ENCODE assay signal across 8 mouse cellular contexts in the genomic region with DNA sequence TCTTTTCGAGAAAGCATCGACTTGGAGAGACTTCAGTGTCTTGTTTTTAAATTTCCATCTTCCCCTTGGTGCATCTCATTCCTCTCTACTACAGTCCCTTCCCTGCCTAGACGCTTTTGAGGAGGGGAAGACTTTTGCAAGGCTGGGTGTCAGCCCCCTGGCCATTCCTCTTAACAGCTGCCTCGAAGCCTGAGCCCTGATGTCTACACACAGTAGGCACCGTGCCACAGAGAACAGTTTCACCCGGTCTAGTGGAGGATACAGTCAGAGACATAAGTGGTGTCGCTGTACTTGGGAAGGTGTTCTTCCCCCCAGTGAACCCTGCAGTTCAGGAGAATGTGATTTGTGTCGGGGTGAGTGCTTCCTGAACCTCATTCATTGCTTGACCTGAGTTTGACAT. TPM values are rescaled to one million over a fixed set of nuclear protein-coding genes. Genes with fewer than 3 reads are reported as not detected.
A peak's percentile ranks its signal among the peaks of the same experiment; 100 is the strongest.
DNase-seq lines count a peak whose midpoint lies in the region; ATAC-seq and TF ChIP-seq lines count a peak whose summit lies in the region.

No protein-coding gene starts in this region.

- no peaks in the 10 kb centered on the region for H3K27me3 ChIP-seq in ES-Bruce4 (ENCODE audit: control insufficient read depth, insufficient read depth, low read length, poor library complexity, severe bottlenecking)
- H3K27me3 ChIP-seq in heart, embryonic 13.5 days (replicated peaks): no peaks in the 10 kb centered on the region
- H3K27me3 ChIP-seq in liver, embryonic 16.5 days (ENCODE audit: control insufficient read depth, insufficient read depth, low read depth, low read length): no peaks in the 10 kb centered on the region
- no peaks in the 10 kb centered on the region for H3K27me3 ChIP-seq in stomach, postnatal 0 days (ENCODE audit: control insufficient read depth, insufficient read depth, low read length)

- peak overlapping the region; percentile 74 for H3K4me2 ChIP-seq in heart, embryonic 13.5 days
- peak overlapping the region; percentile 60 for H3K4me2 ChIP-seq in liver, embryonic 16.5 days (ENCODE audit: low read depth, low read length)
- H3K4me2 ChIP-seq in stomach, postnatal 0 days (replicated peaks; ENCODE audit: low read depth): peak overlapping the region; percentile 64

- TF ChIP-seq CTCF in ES-Bruce4 (IDR thresholded peaks at IDR 0.05; ENCODE audit: low read depth, low read length): no peak
- TF ChIP-seq CTCF in stomach, postnatal 0 days (IDR thresholded peaks at IDR 0.05; ENCODE audit: low read depth): no peak

- H3K27ac ChIP-seq in ES-Bruce4 (ENCODE audit: insufficient read depth, low read length): peak overlapping the region; percentile 36; the same call in 1 of the 2 replicates
- H3K27ac ChIP-seq in heart, embryonic 13.5 days (replicated peaks): peak overlapping the region; percentile 95
- peak overlapping the region; percentile 97 for H3K27ac ChIP-seq in liver, embryonic 16.5 days (ENCODE audit: low read length)
- H3K27ac ChIP-seq in stomach, postnatal 0 days (replicated peaks): peak overlapping the region; percentile 31; the same call in 1 of the 2 replicates

- no peak for TF ChIP-seq POLR2A in ES-Bruce4 (IDR thresholded peaks at IDR 0.05; ENCODE audit: insufficient read depth, low read length)

- H3K36me3 ChIP-seq in ES-Bruce4 (ENCODE audit: control insufficient read depth, insufficient read depth, low read length, poor library complexity, severe bottlenecking): 0 out of 2 replicates have a peak, but pooled peaks cover 4% of the 10 kb centered on the region
- peaks cover 33% of the 10 kb centered on the region for H3K36me3 ChIP-seq in heart, embryonic 13.5 days
- H3K36me3 ChIP-seq in liver, embryonic 16.5 days (ENCODE audit: control insufficient read depth, insufficient read depth): peaks cover 8% of the 10 kb centered on the region
- peaks cover 6% of the 10 kb centered on the region for H3K36me3 ChIP-seq in stomach, postnatal 0 days (ENCODE audit: control insufficient read depth, insufficient read depth, low read length)

- peak; percentile 91 for DNase-seq in heart, adult 11 months
- DNase-seq in heart, adult 9 months (ENCODE audit: low spot score in 2 of 2): no peak
- no peak for DNase-seq in stomach, postnatal 0 days (ENCODE audit: low spot score)
- DNase-seq in gastrocnemius, postnatal 25 days: no peak
- DNase-seq in layer of hippocampus, adult 11-12 months (ENCODE audit: low spot score): no peak

- ATAC-seq in heart, embryonic 13.5 days (ENCODE audit: extremely low read depth, insufficient number of reproducible peaks, low FRiP score, low TSS enrichment): no peak
- no peak for ATAC-seq in liver, embryonic 16.5 days (ENCODE audit: low read depth)
- no peak for ATAC-seq in stomach, postnatal 0 days (ENCODE audit: low FRiP score, low TSS enrichment)

- H3K9me3 ChIP-seq in ES-Bruce4 (replicated peaks; ENCODE audit: control insufficient read depth, insufficient read depth, low read length, poor library complexity, severe bottlenecking): no peaks in the 10 kb centered on the region
- H3K9me3 ChIP-seq in heart, embryonic 13.5 days: peaks cover 4% of the 10 kb centered on the region; the same call in 1 of the 2 replicates
- no peaks in the 10 kb centered on the region for H3K9me3 ChIP-seq in liver, embryonic 16.5 days (replicated peaks; ENCODE audit: control insufficient read depth, low read length)
- H3K9me3 ChIP-seq in stomach, postnatal 0 days (ENCODE audit: control insufficient read depth, low read length): no peaks in the 10 kb centered on the region

- H3K4me3 ChIP-seq in ES-Bruce4 (ENCODE audit: low read depth, low read length): peak overlapping the region; percentile 95
- peak overlapping the region; percentile 67 for H3K4me3 ChIP-seq in heart, embryonic 13.5 days
- H3K4me3 ChIP-seq in liver, embryonic 16.5 days (ENCODE audit: low read depth, low read length): peak overlapping the region; percentile 92
- H3K4me3 ChIP-seq in stomach, postnatal 0 days (ENCODE audit: low read depth, low read length): peak overlapping the region; percentile 82

- 57% methylated on average over 8 of the region's 8 CpGs for WGBS in heart, embryonic 13.5 days
- WGBS in liver, embryonic 16.5 days (ENCODE audit: insufficient replicate concordance): 25% methylated on average over 8 of the region's 8 CpGs
- WGBS in stomach, postnatal 0 days: 54% methylated on average over 8 of the region's 8 CpGs

- H3K4me1 ChIP-seq in ES-Bruce4 (ENCODE audit: control insufficient read depth, insufficient read depth, low read length): no peaks in the 10 kb centered on the region
- peaks cover 36% of the 10 kb centered on the region for H3K4me1 ChIP-seq in heart, embryonic 13.5 days
- peaks cover 28% of the 10 kb centered on the region for H3K4me1 ChIP-seq in liver, embryonic 16.5 days (ENCODE audit: control insufficient read depth, low read depth, low read length)
- peaks cover 5% of the 10 kb centered on the region for H3K4me1 ChIP-seq in stomach, postnatal 0 days (replicated peaks; ENCODE audit: control insufficient read depth, insufficient read depth)

- peak overlapping the region; percentile 84 for H3K9ac ChIP-seq in ES-Bruce4 (ENCODE audit: low read depth, poor library complexity, severe bottlenecking)
- H3K9ac ChIP-seq in heart, embryonic 13.5 days: peak overlapping the region; percentile 88
- H3K9ac ChIP-seq in liver, embryonic 16.5 days (ENCODE audit: low read depth, low read length): peak overlapping the region; percentile 92
- H3K9ac ChIP-seq in stomach, postnatal 0 days (ENCODE audit: low read length): peak overlapping the region; percentile 95

- TF ChIP-seq EP300 in ES-Bruce4 (IDR thresholded peaks at IDR 0.05; ENCODE audit: insufficient read depth, low read depth, low read length): no peak
- TF ChIP-seq EP300 in stomach, postnatal 0 days (optimal IDR thresholded peaks at IDR 0.05): no peak

RNA-seq across cellular contexts. Expression of a gene that starts 0.5 kb away (rescaled TPM):
- not detected in 2 replicates for polyA plus RNA-seq in ES-Bruce4 (2011; ENCODE audit: insufficient read depth, insufficient read length, low read depth, missing spikeins)
- polyA plus RNA-seq in heart, embryonic 13.5 days (2015; fragmentation: Nextera tagmentation; extraction: Ambion mirVana): 0.10 and 0.27 TPM in 2 replicates
- 0.25 and 0.31 TPM in 2 replicates for polyA plus RNA-seq in liver, embryonic 16.5 days (2015; fragmentation: Nextera tagmentation; extraction: Ambion mirVana)
- 0.15 TPM in 1 of 2 replicates, not detected in the other for polyA plus RNA-seq in stomach, postnatal 0 days (2015; fragmentation: Nextera tagmentation; extraction: Ambion mirVana)
- total RNA-seq in gastrocnemius, postnatal 25 days (2021): not detected

RNA-seq across cellular contexts. Expression of a gene that starts 1.0 kb away (rescaled TPM):
- 80.9 and 85.9 TPM in 2 replicates for polyA plus RNA-seq in ES-Bruce4 (2011; ENCODE audit: insufficient read depth, insufficient read length, low read depth, missing spikeins)
- 140 and 155 TPM in 2 replicates for polyA plus RNA-seq in heart, embryonic 13.5 days (2015; fragmentation: Nextera tagmentation; extraction: Ambion mirVana)
- polyA plus RNA-seq in liver, embryonic 16.5 days (2015; fragmentation: Nextera tagmentation; extraction: Ambion mirVana): 63.7 TPM in 2 replicates
- 119 and 122 TPM in 2 replicates for polyA plus RNA-seq in stomach, postnatal 0 days (2015; fragmentation: Nextera tagmentation; extraction: Ambion mirVana)
- total RNA-seq in gastrocnemius, postnatal 25 days (2021): 100 to 1,000 TPM in 1 of 2 experiments, 10 to 100 TPM in 1; 94.3 to 103 TPM

RNA-seq across cellular contexts. Expression of a gene that starts 27.0 kb away (rescaled TPM):
- polyA plus RNA-seq in ES-Bruce4 (2011; ENCODE audit: insufficient read depth, insufficient read length, low read depth, missing spikeins): 6.7 and 7.5 TPM in 2 replicates
- polyA plus RNA-seq in heart, embryonic 13.5 days (2015; fragmentation: Nextera tagmentation; extraction: Ambion mirVana): 4.1 and 5.1 TPM in 2 replicates
- polyA plus RNA-seq in liver, embryonic 16.5 days (2015; fragmentation: Nextera tagmentation; extraction: Ambion mirVana): 1.3 and 2.1 TPM in 2 replicates
- 6.8 and 7.0 TPM in 2 replicates for polyA plus RNA-seq in stomach, postnatal 0 days (2015; fragmentation: Nextera tagmentation; extraction: Ambion mirVana)
- 1 to 10 TPM; 3.0 to 4.2 TPM for total RNA-seq in gastrocnemius, postnatal 25 days (2021)

RNA-seq across cellular contexts. Expression of a gene that starts 27.2 kb away (rescaled TPM):
- 160 and 170 TPM in 2 replicates for polyA plus RNA-seq in ES-Bruce4 (2011; ENCODE audit: insufficient read depth, insufficient read length, low read depth, missing spikeins)
- polyA plus RNA-seq in heart, embryonic 13.5 days (2015; fragmentation: Nextera tagmentation; extraction: Ambion mirVana): 39.7 and 41.7 TPM in 2 replicates
- polyA plus RNA-seq in liver, embryonic 16.5 days (2015; fragmentation: Nextera tagmentation; extraction: Ambion mirVana): 32.1 and 32.5 TPM in 2 replicates
- 20.7 and 21.9 TPM in 2 replicates for polyA plus RNA-seq in stomach, postnatal 0 days (2015; fragmentation: Nextera tagmentation; extraction: Ambion mirVana)
- 10 to 100 TPM; 43.8 to 46.7 TPM for total RNA-seq in gastrocnemius, postnatal 25 days (2021)

RNA-seq across cellular contexts. Expression of a gene that starts 36.1 kb away (rescaled TPM):
- polyA plus RNA-seq in ES-Bruce4 (2011; ENCODE audit: insufficient read depth, insufficient read length, low read depth, missing spikeins): 54.6 and 59.8 TPM in 2 replicates
- 4.7 and 6.4 TPM in 2 replicates for polyA plus RNA-seq in heart, embryonic 13.5 days (2015; fragmentation: Nextera tagmentation; extraction: Ambion mirVana)
- polyA plus RNA-seq in liver, embryonic 16.5 days (2015; fragmentation: Nextera tagmentation; extraction: Ambion mirVana): 0.64 and 1.1 TPM in 2 replicates
- 3.2 and 4.0 TPM in 2 replicates for polyA plus RNA-seq in stomach, postnatal 0 days (2015; fragmentation: Nextera tagmentation; extraction: Ambion mirVana)
- total RNA-seq in gastrocnemius, postnatal 25 days (2021): under 1 TPM; 0.67 to 0.77 TPM

Comparison
In these comparisons a context has a peak if more than half of its experiments do, and no peak if none do; other contexts are left out.
1. H3K27ac ChIP-seq: peak in every context shown above with its lines; median percentile 97 in liver, embryonic 16.5 days; 95 in heart, embryonic 13.5 days; 36 in ES-Bruce4; 31 in stomach, postnatal 0 days.